Mouse (Mus musculus) lung, embryonic 16.5 days (tissue): ENCODE data around the gene Nup214. TPM values are rescaled to one million over a fixed set of nuclear protein-coding genes. Genes with fewer than 3 reads are reported as not detected.
"Not testable (repeated sequence)": the region's sequence is repeated elsewhere in the genome, so short reads cannot be mapped to it uniquely, and the experiment has no call there.

ENCODE experiments used
- ATAC-seq: fragments of 200-750 bp; cut with Nextera tagmentation; 2 replicates; pipeline ENCODE4 v1.8.0; 2017; ENCODE audit warnings: low read depth, mild to moderate bottlenecking, moderate library complexity
- H3K27ac ChIP-seq: fragments of 300-500 bp; sonication (generic); 2 replicates; pipeline ENCODE4 v1.5.1; 2014; ENCODE audit warnings: mild to moderate bottlenecking, control low read depth, low read length
- H3K27me3 ChIP-seq: fragments of 300-500 bp; sonication (generic); 2 replicates; pipeline ENCODE4 v1.6.1; 2014; ENCODE audit warnings: low read depth, low read length, mixed read lengths; ENCODE audit not compliant: control insufficient read depth, insufficient read depth
- H3K36me3 ChIP-seq: fragments of 300-500 bp; sonication (generic); 2 replicates; pipeline ENCODE4 v1.6.1; 2014; ENCODE audit warnings: low read length; ENCODE audit not compliant: control insufficient read depth, insufficient read depth
- H3K4me1 ChIP-seq: fragments of 300-500 bp; sonication (generic); replicated peaks from 2 replicates; pipeline ENCODE4 v1.6.1; 2014; ENCODE audit warnings: low read length, mixed read lengths; ENCODE audit not compliant: control insufficient read depth, insufficient read depth
- H3K4me2 ChIP-seq: fragments of 300-500 bp; sonication (generic); 2 replicates; pipeline ENCODE4 v1.6.1; 2014; ENCODE audit warnings: low read depth, low read length, control low read depth
- H3K4me3 ChIP-seq: fragments of 300-500 bp; sonication (generic); 2 replicates; pipeline ENCODE4 v1.5.1; 2014; ENCODE audit warnings: mild to moderate bottlenecking, low read length, control low read depth
- H3K9ac ChIP-seq: fragments of 300-500 bp; sonication (generic); 2 replicates; pipeline ENCODE4 v1.6.1; 2014; ENCODE audit warnings: low read length, control low read depth
- H3K9me3 ChIP-seq: fragments of 300-500 bp; sonication (generic); 2 replicates; pipeline ENCODE4 v1.6.1; 2016; ENCODE audit warnings: low read length; ENCODE audit not compliant: control insufficient read depth
- WGBS: fragments of 180-500 bp; shearing (Covaris S2); extraction: QIAGEN DNeasy Blood & Tissue Kit; methylation state at CpG from one replicate; pipeline ENCODE4 v1.1.7; 2014; 5-methylcytosine and 5-hydroxymethylcytosine counted together
- polyA plus RNA-seq: library from polyadenylated mRNA; unstranded; fragments of >200 nt; fragmentation: Nextera tagmentation; extraction: Ambion mirVana; gene quantifications from 2 replicates; pipeline ENCODE4 v1.2.1, GENCODE M21; 2015

The Nup214 gene
- polyA plus RNA-seq, 1 experiment from 2014 or later = 86.6 TPM

- Histone ChIP-seq H3K27me3 (no peaks in the 10 kb centered on the region), H3K4me2 (no peak overlapping the region), H3K36me3 (peaks cover 31% of the 10 kb centered on the region), H3K9ac (no peak overlapping the region), H3K27ac (no peak overlapping the region), H3K4me1 (no peaks in the 10 kb centered on the region), H3K4me3 (no peak overlapping the region), H3K9me3 (no peaks in the 10 kb centered on the region)
- ATAC-seq = no peak
- WGBS = 91% methylated on average over 5 of the region's 5 CpGs
These were observed 46.0 kb downstream of the Nup214 start for GRCm38 (mm10) chr2:32020229-32020628.

DNA sequence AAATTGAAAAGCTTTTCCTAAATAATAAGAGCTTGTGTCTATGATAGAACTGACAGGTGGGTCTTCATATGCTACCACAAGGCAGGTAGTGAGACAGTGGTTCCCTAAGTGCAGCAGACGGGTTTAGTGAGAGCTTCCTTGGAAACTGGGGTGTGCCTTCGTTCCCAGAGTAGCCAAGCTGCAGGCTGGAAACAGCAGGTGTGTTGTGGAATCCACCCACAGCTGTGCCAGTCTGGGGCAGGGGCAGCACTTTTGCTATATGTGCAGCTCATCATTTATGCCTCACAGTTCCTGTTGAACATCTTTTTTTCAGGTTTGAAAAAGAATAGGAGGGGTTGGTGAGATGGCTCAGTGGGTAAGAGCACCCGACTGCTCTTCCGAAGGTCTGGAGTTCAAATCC lies 50.1 kb downstream of the Nup214 start:
- H3K27ac ChIP-seq = no peak overlapping the region
- no peak overlapping the region for H3K4me2 ChIP-seq
- no peaks in the 10 kb centered on the region for H3K9me3 ChIP-seq
- peaks cover 28% of the 10 kb centered on the region for H3K36me3 ChIP-seq
- 91% methylated on average over 4 of the region's 4 CpGs for WGBS
- ATAC-seq = no peak
- H3K4me1 ChIP-seq = no peaks in the 10 kb centered on the region
- no peaks in the 10 kb centered on the region for H3K27me3 ChIP-seq
- no peak overlapping the region for H3K9ac ChIP-seq
- H3K4me3 ChIP-seq = no peak overlapping the region

- WGBS = 62% methylated on average over 3 of the region's 3 CpGs
- no peaks in the 10 kb centered on the region for H3K9me3 ChIP-seq
- no peak overlapping the region for H3K4me3 ChIP-seq
- H3K4me2 ChIP-seq = no peak overlapping the region
- peaks cover 35% of the 10 kb centered on the region for H3K36me3 ChIP-seq
- no peak overlapping the region for H3K27ac ChIP-seq
- ATAC-seq = no peak
- H3K9ac ChIP-seq = no peak overlapping the region
- no peaks in the 10 kb centered on the region for H3K27me3 ChIP-seq
- no peaks in the 10 kb centered on the region for H3K4me1 ChIP-seq
These were observed 55.4 kb downstream of the Nup214 start for GRCm38 (mm10) chr2:32029636-32030035.

DNA sequence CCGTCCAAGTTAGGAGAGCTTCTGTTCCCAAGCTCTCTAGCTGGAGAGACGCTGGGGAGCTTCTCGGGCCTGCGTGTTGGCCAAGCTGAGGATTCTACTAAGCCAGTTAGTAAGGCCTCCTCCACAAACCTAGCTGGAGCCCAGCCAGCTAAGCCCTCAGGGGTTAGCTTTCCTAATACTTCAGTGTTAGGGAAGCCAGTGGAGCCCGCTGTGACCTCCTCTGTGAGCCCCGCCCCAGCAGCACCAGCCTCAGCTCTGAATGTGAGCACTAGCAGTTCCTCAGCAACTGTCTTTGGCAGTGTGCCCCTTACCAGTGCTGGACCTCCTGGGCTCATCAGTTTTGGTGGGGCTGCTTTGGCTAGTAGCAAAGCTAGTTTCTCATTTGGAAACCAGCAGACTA lies 59.2 kb downstream of the Nup214 start:
- ATAC-seq = no peak
- H3K4me2 ChIP-seq = no peak overlapping the region
- H3K9me3 ChIP-seq = no peaks in the 10 kb centered on the region
- H3K4me3 ChIP-seq = no peak overlapping the region
- H3K9ac ChIP-seq = no peak overlapping the region
- no peaks in the 10 kb centered on the region for H3K27me3 ChIP-seq
- H3K27ac ChIP-seq = no peak overlapping the region
- WGBS = 90% methylated on average over 6 of the region's 6 CpGs
- H3K36me3 ChIP-seq = peaks cover 38% of the 10 kb centered on the region
- 0 out of 2 replicates have a peak, but pooled peaks cover 2% of the 10 kb centered on the region for H3K4me1 ChIP-seq

- no peaks in the 10 kb centered on the region for H3K27me3 ChIP-seq
- no peak for ATAC-seq
- no peak overlapping the region for H3K27ac ChIP-seq
- no peak overlapping the region for H3K4me2 ChIP-seq
- no peak overlapping the region for H3K9ac ChIP-seq
- 0 out of 2 replicates have a peak, but pooled peaks cover 2% of the 10 kb centered on the region for H3K4me1 ChIP-seq
- no peaks in the 10 kb centered on the region for H3K9me3 ChIP-seq
- WGBS = 88% methylated on average over 6 of the region's 6 CpGs
- no peak overlapping the region for H3K4me3 ChIP-seq
- H3K36me3 ChIP-seq = peaks cover 43% of the 10 kb centered on the region
These were observed 60.0 kb downstream of the Nup214 start for GRCm38 (mm10) chr2:32034206-32034605.

DNA sequence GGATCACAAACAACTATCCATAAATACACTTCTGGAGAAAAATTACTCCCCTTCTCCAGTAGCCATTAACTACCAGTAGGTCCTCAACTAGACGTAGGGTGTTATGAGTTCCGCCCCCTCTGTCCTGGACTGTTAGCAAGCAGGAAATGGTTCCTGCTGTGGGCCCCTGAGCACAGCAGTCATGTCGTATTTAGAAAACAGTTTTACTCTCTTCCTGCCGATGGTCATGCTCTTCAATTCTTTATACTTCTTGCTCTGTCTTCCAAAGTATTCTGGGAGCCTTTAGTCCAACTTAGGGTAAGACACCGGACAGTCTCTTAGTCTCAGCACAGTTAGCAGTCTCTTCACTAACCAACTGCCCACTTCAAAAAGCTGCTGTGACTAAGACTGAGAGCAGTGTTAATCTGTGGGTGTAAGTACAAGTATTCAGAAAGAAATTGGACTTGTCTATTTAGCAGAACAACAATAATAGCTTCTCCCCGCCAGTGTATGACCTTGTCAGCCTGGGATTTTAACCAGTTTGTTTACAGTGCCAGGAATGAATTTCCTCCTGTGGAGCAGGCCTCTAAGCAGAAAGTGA lies 63.1 kb downstream of the Nup214 start:
- no peak overlapping the region for H3K4me3 ChIP-seq
- H3K4me1 ChIP-seq = 0 out of 2 replicates have a peak, but pooled peaks cover 2% of the 10 kb centered on the region
- no peaks in the 10 kb centered on the region for H3K9me3 ChIP-seq
- no peaks in the 10 kb centered on the region for H3K27me3 ChIP-seq
- WGBS = 60% methylated on average over 6 of the region's 6 CpGs
- 0 out of 2 replicates have a peak overlapping the region, but pooled peaks have one; percentile 8 for H3K4me2 ChIP-seq
- H3K9ac ChIP-seq = no peak overlapping the region
- H3K27ac ChIP-seq = peak overlapping the region; percentile 77
- no peak for ATAC-seq
- peaks cover 42% of the 10 kb centered on the region for H3K36me3 ChIP-seq

GRCm38 (mm10) chr2:32038661-32039081 lies 64.4 kb downstream of the Nup214 start:
- Histone ChIP-seq H3K9ac (no peak overlapping the region), H3K9me3 (no peaks in the 10 kb centered on the region), H3K27ac (no peak overlapping the region), H3K27me3 (no peaks in the 10 kb centered on the region), H3K4me1 (0 out of 2 replicates have a peak, but pooled peaks cover 2% of the 10 kb centered on the region), H3K4me2 (no peak overlapping the region), H3K4me3 (no peak overlapping the region), H3K36me3 (peaks cover 39% of the 10 kb centered on the region)
- no peak for ATAC-seq
- WGBS = 82% methylated on average over 8 of the region's 8 CpGs

GRCm38 (mm10) chr2:32040646-32041045 lies 66.4 kb downstream of the Nup214 start:
- not testable (repeated sequence) for ATAC-seq

DNA sequence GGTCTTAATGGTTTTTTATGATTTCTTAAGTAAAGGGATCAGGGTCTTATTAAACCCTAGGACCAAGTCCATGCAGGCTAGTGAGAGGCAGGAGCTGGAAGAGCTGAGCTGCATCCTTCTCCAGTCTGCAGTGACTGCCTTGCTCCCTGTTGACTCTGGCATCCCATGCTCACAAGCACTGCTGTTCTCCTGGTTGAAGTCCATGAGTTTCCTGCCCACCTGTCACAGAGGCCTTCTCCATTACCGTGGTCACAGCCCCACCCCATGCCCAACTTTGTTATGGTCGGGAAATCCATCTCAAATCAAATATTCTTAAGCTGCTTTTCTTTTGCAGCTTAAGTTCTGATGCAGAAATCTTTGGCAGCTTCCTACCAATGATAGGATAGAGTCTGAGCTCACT lies 66.9 kb downstream of the Nup214 start:
- H3K27me3 ChIP-seq = no peaks in the 10 kb centered on the region
- H3K9ac ChIP-seq = no peak overlapping the region
- WGBS = 89% methylated on average over 2 of the region's 2 CpGs
- 0 out of 2 replicates have a peak, but pooled peaks cover 2% of the 10 kb centered on the region for H3K4me1 ChIP-seq
- no peak overlapping the region for H3K4me2 ChIP-seq
- no peaks in the 10 kb centered on the region for H3K9me3 ChIP-seq
- ATAC-seq = no peak
- H3K36me3 ChIP-seq = peaks cover 31% of the 10 kb centered on the region
- H3K27ac ChIP-seq = no peak overlapping the region
- H3K4me3 ChIP-seq = no peak overlapping the region

More at GRCm38 (mm10) chr2:32040646-32041045, 66.4 kb downstream of the Nup214 start:
- not testable (repeated sequence) for H3K27me3 ChIP-seq, H3K9me3 ChIP-seq, H3K4me1 ChIP-seq, H3K4me3 ChIP-seq, H3K9ac ChIP-seq, H3K4me2 ChIP-seq, H3K27ac ChIP-seq
- WGBS = 80% methylated on average over 9 of the region's 9 CpGs
- peaks cover 32% of the 10 kb centered on the region for H3K36me3 ChIP-seq
